Mouse (Mus musculus) G1E (cell line): ENCODE data around the gene Nudt8. TPM values are rescaled to one million over a fixed set of nuclear protein-coding genes. Genes with fewer than 3 reads are reported as not detected.

ENCODE experiments used
- ATAC-seq: 2 replicates; pipeline ENCODE4 v1.8.0; 2016; ENCODE audit warnings: mild to moderate bottlenecking; ENCODE audit not compliant: insufficient number of reproducible peaks, poor library complexity, low FRiP score, severe bottlenecking; ENCODE audit errors: extremely low read depth
- DNase-seq: peaks from one replicate; pipeline ENCODE4 v3.0.0; 2012; ENCODE audit warnings: low spot score
- H3K27me3 ChIP-seq: 2 replicates; pipeline ENCODE4 v1.6.1; 2012; ENCODE audit warnings: mild to moderate bottlenecking, low read length, inconsistent platforms; ENCODE audit not compliant: insufficient read depth
- H3K36me3 ChIP-seq: replicated peaks from 2 replicates; pipeline ENCODE3; 2012; ENCODE audit warnings: mild to moderate bottlenecking, inconsistent platforms
- H3K4me1 ChIP-seq: 2 replicates; pipeline ENCODE4 v1.6.1; 2012; ENCODE audit warnings: low read depth, low read length, inconsistent platforms, mixed read lengths; ENCODE audit not compliant: insufficient read depth
- H3K4me3 ChIP-seq: 2 replicates; pipeline ENCODE4 v1.5.1; 2012; ENCODE audit warnings: low read depth, mild to moderate bottlenecking, inconsistent platforms, low read length, moderate library complexity, mixed read lengths
- H3K9me3 ChIP-seq: replicated peaks from 2 replicates; pipeline ENCODE4 v1.6.1; 2012; ENCODE audit warnings: inconsistent platforms
- CTCF ChIP-seq: IDR thresholded peaks from 2 replicates; pipeline ENCODE4 v1.5.1; 2012; ENCODE audit warnings: low read depth, low read length, inconsistent platforms, mixed read lengths
- GATA1 ChIP-seq: IDR thresholded peaks from 2 replicates; pipeline ENCODE4 v1.6.1; 2012; ENCODE audit warnings: borderline replicate concordance, low read length, inconsistent platforms, mixed read lengths
- GATA2 ChIP-seq: IDR thresholded peaks from 2 replicates; pipeline ENCODE4 v1.6.1; 2012; ENCODE audit warnings: low read depth, low read length, inconsistent platforms, borderline replicate concordance
- POLR2AphosphoS5 ChIP-seq: IDR thresholded peaks from 2 replicates; pipeline ENCODE4 v1.6.1; 2012; ENCODE audit warnings: low read depth, low read length, inconsistent platforms; ENCODE audit not compliant: insufficient replicate concordance
- TAL1 ChIP-seq: conservative IDR thresholded peaks from 2 replicates; pipeline ENCODE4 v1.6.1; 2012; ENCODE audit warnings: low read depth, low read length, inconsistent platforms, mixed read lengths
- polyA plus RNA-seq: library from polyadenylated mRNA; stranded (reverse); fragments of >175 nt; gene quantifications from 2 replicates; pipeline ENCODE4 v1.2.3, GENCODE M21; 2012
- total RNA-seq, 2 experiments: library from RNA; stranded (forward) in 1 of 2; stranded (reverse) in 1 of 2; fragments of 200-1000 nt in 1 of 2; fragments of >200 nt in 1 of 2; fragmentation: Nextera tagmentation in 1 of 2; gene quantifications; 2 replicates each; pipeline ENCODE4 v1.2.3; 2014 to 2017

Gene Nudt8
- total and polyA plus RNA-seq, 3 experiments: 11.0 to 22.4 (median 11.7) TPM

DNA sequence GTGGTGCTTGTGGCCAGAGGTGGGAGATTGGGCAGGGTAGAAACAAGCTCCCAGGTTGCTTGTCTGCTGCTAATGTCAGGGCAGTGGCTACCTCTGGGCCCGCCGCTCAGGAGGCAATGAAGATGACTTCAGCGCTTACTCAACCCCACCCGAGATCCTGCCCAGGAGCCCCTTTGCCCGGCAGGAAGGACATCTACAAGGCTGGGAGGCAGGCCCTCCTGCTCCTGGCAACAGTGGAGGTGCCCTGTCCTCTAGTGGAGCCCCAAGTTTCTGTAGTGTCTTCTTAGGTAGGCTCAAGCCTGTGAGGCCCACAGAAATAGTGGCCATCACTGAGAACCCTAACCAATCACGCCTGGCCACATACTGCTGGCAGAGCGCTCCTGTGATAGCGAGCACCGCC, 4.7 kb downstream of the Nudt8 start:
- peaks cover 27% of the 10 kb centered on the region for H3K4me1 ChIP-seq
- peaks cover 86% of the 10 kb centered on the region for H3K36me3 ChIP-seq
- no peak for DNase-seq

DNA sequence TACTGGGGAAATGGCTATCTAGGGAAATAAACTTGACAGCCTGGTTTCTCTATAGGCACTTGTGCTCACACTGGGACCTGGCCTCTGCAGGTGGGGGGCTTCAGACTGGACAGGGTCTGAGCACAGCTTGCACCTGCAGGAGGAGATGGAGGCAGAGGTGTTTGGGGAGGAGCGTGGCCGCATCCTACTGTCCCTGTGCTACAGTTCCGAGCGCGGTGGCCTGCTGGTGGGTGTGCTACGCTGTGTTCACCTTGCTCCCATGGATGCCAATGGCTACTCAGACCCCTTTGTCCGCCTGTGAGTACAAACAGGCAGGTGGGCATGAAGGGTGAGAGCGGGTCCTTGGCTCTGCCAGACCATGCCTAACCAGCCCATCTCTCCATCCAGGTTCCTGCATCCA, 5.6 kb downstream of the Nudt8 start:
- TF ChIP-seq GATA2 (no peak), GATA1 (no peak)
- peaks cover 29% of the 10 kb centered on the region for H3K4me1 ChIP-seq
- no peaks in the 10 kb centered on the region for H3K27me3 ChIP-seq
- ATAC-seq (no peak), DNase-seq (no peak)
- peaks cover 93% of the 10 kb centered on the region for H3K36me3 ChIP-seq
- no peak overlapping the region for H3K4me3 ChIP-seq
- no peaks in the 10 kb centered on the region for H3K9me3 ChIP-seq

More for the DNA sequence above, 4.7 kb downstream of the Nudt8 start:
- H3K9me3 ChIP-seq: no peaks in the 10 kb centered on the region
- H3K27me3 ChIP-seq: no peaks in the 10 kb centered on the region
- no peak for ATAC-seq
- TF ChIP-seq CTCF: no peak
- no peak for TF ChIP-seq POLR2AphosphoS5
- TF ChIP-seq GATA2: no peak
- no peak for TF ChIP-seq TAL1
- no peak for TF ChIP-seq GATA1
- no peak overlapping the region for H3K4me3 ChIP-seq

DNA sequence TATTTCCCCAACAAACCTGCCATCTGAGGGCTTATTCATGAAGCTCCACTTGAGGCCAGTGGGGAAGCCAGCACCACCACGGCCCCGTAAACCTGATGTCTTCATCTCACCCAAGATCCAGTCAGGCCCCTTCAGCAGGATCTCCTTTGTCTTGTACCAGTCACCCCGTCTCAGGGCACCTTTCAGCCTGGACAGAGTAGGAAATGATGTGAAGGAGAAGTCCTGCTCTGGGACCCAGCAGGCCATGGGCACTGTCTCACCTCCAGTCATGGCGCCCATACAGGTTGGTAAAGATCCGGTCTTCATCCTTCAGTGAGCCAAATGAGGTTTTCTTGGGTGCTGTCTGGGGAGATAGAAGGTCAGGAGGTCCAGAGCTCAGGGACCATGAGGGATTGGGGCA, 10.7 kb downstream of the Nudt8 start:
- H3K9me3 ChIP-seq: no peaks in the 10 kb centered on the region
- H3K4me3 ChIP-seq: no peak overlapping the region; the same call in 1 of the 2 replicates
- TF ChIP-seq GATA1 (no peak), TAL1 (no peak)
- no peak for ATAC-seq
- no peak for DNase-seq
- peaks cover 43% of the 10 kb centered on the region for H3K4me1 ChIP-seq
- no peaks in the 10 kb centered on the region for H3K27me3 ChIP-seq
- peaks cover 52% of the 10 kb centered on the region for H3K36me3 ChIP-seq

DNA sequence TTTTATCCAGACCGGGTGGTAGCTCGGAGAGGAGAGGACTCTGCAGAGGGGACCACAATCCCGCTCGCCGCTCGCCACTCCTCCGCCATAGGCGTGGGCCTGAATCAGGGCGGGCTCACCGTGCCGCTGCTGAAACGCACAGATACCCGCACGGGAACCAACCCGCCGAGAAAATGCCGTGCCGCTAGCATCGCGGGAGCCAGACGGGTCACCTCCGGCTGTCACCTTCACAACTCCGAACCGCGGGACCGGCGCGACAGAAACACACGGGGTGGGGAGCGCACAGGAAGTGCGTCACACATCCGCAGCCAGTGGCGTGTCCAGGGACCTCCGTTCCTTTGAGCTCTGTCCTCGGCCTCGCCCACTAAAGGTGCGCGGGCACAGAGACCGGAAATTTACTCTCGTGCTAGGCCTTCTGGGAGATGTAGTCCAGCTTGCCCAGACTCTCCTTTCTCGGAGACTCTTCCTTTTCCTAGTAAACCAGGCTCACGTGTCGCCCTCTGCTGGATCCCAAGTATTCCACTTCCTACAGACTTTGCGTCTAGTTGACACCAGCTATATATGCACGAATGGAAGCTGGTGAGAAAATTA, 12.1 kb downstream of the Nudt8 start, which contains the start of gene Ndufv1:
Gene Ndufv1, minus strand, starts transcription at position 375 of the 591 bp plus-strand sequence.
- TF ChIP-seq CTCF (peak; percentile 48; the same call in 1 of the 2 replicates), GATA2 (no peak), GATA1 (no peak), TAL1 (no peak)
- Histone ChIP-seq H3K4me3 (peak within 1 kb of the TSS; percentile 81), H3K4me1 (peaks cover 45% of the 10 kb centered on the region), H3K36me3 (peaks cover 37% of the 10 kb centered on the region), H3K9me3 (no peaks in the 10 kb centered on the region), H3K27me3 (no peaks in the 10 kb centered on the region)
- peak; percentile 95 for DNase-seq
- peak; percentile 99 for ATAC-seq

DNA sequence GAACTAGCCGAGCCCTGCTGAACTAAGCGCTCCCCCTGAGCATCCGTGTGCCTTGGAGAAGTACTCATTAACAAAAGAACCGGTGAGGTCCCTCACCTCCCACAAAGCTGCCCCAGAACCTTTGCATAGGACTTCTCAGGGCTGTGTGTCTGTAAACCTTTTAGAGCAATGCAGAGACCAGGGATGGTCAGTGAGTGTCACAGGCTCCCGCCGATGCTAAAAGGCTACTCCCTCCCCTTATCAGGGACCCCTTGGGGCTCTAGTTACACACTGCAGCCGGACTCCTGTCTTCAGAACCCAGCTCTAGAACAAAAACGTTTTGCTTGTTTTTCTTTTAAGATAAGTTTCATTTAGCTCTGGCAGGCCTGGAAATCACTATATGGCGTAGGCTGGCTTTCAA, 12.7 kb downstream of the Nudt8 start:
- Histone ChIP-seq H3K4me1 (peaks cover 45% of the 10 kb centered on the region), H3K36me3 (peaks cover 32% of the 10 kb centered on the region), H3K9me3 (no peaks in the 10 kb centered on the region), H3K27me3 (no peaks in the 10 kb centered on the region), H3K4me3 (peak overlapping the region; percentile 81)
- TF ChIP-seq GATA1 (no peak), POLR2AphosphoS5 (no peak), CTCF (no peak), TAL1 (no peak), GATA2 (no peak)
- DNase-seq: peak; percentile 27
- no peak for ATAC-seq

DNA sequence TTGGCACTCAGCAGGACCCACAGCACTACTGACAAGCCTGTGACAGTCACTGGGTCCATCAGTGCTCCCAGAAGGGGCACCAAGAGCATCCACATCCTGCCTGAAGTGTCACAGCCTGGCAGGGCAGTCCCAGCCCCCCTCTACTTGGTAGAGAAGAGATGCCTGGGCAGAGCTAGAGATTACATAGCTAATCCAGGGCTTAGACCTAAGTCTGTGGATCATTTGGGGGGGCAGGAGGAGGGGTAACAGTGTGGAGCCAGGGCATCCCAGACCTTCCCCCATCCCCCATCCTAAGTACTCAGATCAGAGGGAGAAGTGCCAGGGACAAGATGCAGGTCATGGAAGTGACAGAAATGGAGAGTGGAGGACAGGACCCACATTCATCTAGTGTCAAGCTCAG, 14.4 kb downstream of the Nudt8 start:
- Histone ChIP-seq H3K36me3 (peaks cover 15% of the 10 kb centered on the region), H3K4me3 (no peak overlapping the region), H3K4me1 (peaks cover 48% of the 10 kb centered on the region), H3K27me3 (0 out of 2 replicates have a peak, but pooled peaks cover 4% of the 10 kb centered on the region), H3K9me3 (no peaks in the 10 kb centered on the region)
- no peak for TF ChIP-seq TAL1
- ATAC-seq (no peak), DNase-seq (no peak)

DNA sequence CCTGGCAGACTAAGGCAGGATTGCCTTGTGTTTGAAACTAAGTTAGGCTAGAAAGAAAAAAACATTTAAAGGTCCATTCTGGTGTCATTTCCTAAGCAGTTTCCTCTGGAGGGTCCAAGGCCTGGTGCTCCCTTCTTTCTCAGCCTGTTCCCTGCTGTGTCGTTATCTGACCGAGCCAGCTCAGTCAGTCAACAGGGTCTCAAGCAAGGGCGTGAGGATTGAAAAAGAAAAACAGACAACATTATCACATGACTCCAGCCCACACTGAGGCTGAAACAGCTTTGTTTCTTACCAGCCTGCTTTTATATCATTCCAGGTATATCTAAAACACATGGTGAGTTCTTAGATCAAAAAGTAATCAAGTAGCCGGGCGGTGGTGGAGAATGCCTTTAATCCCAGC, 15.3 kb downstream of the Nudt8 start:
- ATAC-seq (no peak), DNase-seq (no peak)
- Histone ChIP-seq H3K27me3 (0 out of 2 replicates have a peak, but pooled peaks cover 6% of the 10 kb centered on the region), H3K4me1 (peaks cover 42% of the 10 kb centered on the region), H3K36me3 (peaks cover 7% of the 10 kb centered on the region), H3K4me3 (no peak overlapping the region), H3K9me3 (no peaks in the 10 kb centered on the region)
- TF ChIP-seq GATA1 (no peak), CTCF (no peak), GATA2 (no peak), TAL1 (no peak), POLR2AphosphoS5 (no peak)
